Mouse (Mus musculus) right cerebral cortex, adult 2 months (tissue): ENCODE measurements around the gene Zfp472.
"Not testable (repeated sequence)": the region's sequence is repeated elsewhere in the genome, so short reads cannot be mapped to it uniquely, and the experiment has no call there.

Experiments used
- DNase-seq, 2 experiments: peaks; one replicate each; pipeline ENCODE4 v3.0.0; 2021 to 2022; ENCODE audit warnings: low spot score in 2 of 2

The Zfp472 gene

GRCm38 (mm10) chr17:33008337-33008736 lies 42.7 kb downstream of the Zfp472 start:
- DNase-seq, result no peak

- DNase-seq, result not testable (repeated sequence)
Observed at GRCm38 (mm10) chr17:33020434-33020833, 54.8 kb downstream of the Zfp472 start.
